Mouse (Mus musculus): ENCODE measurements around the gene Epo. TPM values are rescaled to one million over a fixed set of nuclear protein-coding genes. Genes with fewer than 3 reads are reported as not detected.

The Epo gene
- total RNA-seq, 2 experiments from 2014 or later, result not detected

- DNase-seq, result peak; percentile 50
Observed at GRCm38 (mm10) chr5:137518436-137518835, 14.6 kb downstream of the Epo start, which contains the start of gene Gigyf1. Gene Gigyf1 (plus strand): TSS chr5:137518548.

GRCm38 (mm10) chr5:137514811-137515210 is 18.2 kb downstream of the Epo start:
- DNase-seq, result no peak

GRCm38 (mm10) chr5:137513951-137514721 is 18.9 kb downstream of the Epo start:
- DNase-seq, result no peak

GRCm38 (mm10) chr5:137512847-137513794 is 19.9 kb downstream of the Epo start:
- peak; percentile 60 for DNase-seq

GRCm38 (mm10) chr5:137511706-137512105 is 21.3 kb downstream of the Epo start:
- DNase-seq, result no peak

- peak; percentile 31 for DNase-seq
Observed at GRCm38 (mm10) chr5:137510573-137511390, 22.3 kb downstream of the Epo start.

GRCm38 (mm10) chr5:137510014-137510501 is 23.0 kb downstream of the Epo start:
- peak; percentile 82 for DNase-seq

GRCm38 (mm10) chr5:137504041-137504440 is 29.0 kb downstream of the Epo start:
- no peak for DNase-seq

GRCm38 (mm10) chr5:137502667-137503110 is 30.4 kb downstream of the Epo start:
- DNase-seq, result peak; percentile 92

GRCm38 (mm10) chr5:137501709-137502666 is 31.1 kb downstream of the Epo start, which contains the start of gene Pop7:
Gene Pop7 (minus strand): TSS chr5:137502518.
- peak; percentile 100 for DNase-seq

GRCm38 (mm10) chr5:137500186-137500585 is 32.9 kb downstream of the Epo start:
- DNase-seq, result no peak

GRCm38 (mm10) chr5:137493831-137494230 is 39.2 kb downstream of the Epo start:
- DNase-seq, result peak; percentile 60

GRCm38 (mm10) chr5:137491559-137491958 is 41.5 kb downstream of the Epo start:
- peak; percentile 67 for DNase-seq

GRCm38 (mm10) chr5:137487616-137488015 is 45.4 kb downstream of the Epo start:
- DNase-seq, result no peak

- DNase-seq, result no peak
Observed at GRCm38 (mm10) chr5:137485851-137486155, 47.2 kb downstream of the Epo start.

GRCm38 (mm10) chr5:137485071-137485850 is 47.8 kb downstream of the Epo start:
- no peak for DNase-seq

- DNase-seq, result no peak
Observed at GRCm38 (mm10) chr5:137481897-137482296, 51.1 kb downstream of the Epo start.

GRCm38 (mm10) chr5:137481138-137481537 is 51.9 kb downstream of the Epo start:
- DNase-seq, result peak; percentile 91

- DNase-seq, result no peak
Observed at GRCm38 (mm10) chr5:137476964-137477363, 56.1 kb downstream of the Epo start, which contains the start of gene Zan. Gene Zan (minus strand): TSS chr5:137477064.

GRCm38 (mm10) chr5:137474351-137474750 is 58.7 kb downstream of the Epo start:
- no peak for DNase-seq
